Mouse (Mus musculus) midbrain, embryonic 10.5 days (tissue): ENCODE results near the gene Pacrg. TPM values are rescaled to one million over a fixed set of nuclear protein-coding genes. Genes with fewer than 3 reads are reported as not detected.

Experiments used
- DNase-seq: peaks from one replicate; pipeline ENCODE4 v3.0.0-alpha.2; 2017; ENCODE audit warnings: low spot score
- H3K27ac ChIP-seq: fragments of 300-500 bp; sonication (generic); replicated peaks from 2 replicates; pipeline ENCODE4 v1.5.1; 2016; ENCODE audit warnings: mild to moderate bottlenecking
- H3K27me3 ChIP-seq: fragments of 300-500 bp; sonication (generic); 2 replicates; pipeline ENCODE4 v1.6.1; 2016; ENCODE audit warnings: low read depth, mild to moderate bottlenecking; ENCODE audit not compliant: poor library complexity, severe bottlenecking
- H3K36me3 ChIP-seq: fragments of 300-500 bp; sonication (generic); 2 replicates; pipeline ENCODE4 v1.6.1; 2016; ENCODE audit warnings: mild to moderate bottlenecking, moderate library complexity
- H3K4me1 ChIP-seq: fragments of 300-500 bp; sonication (generic); 2 replicates; pipeline ENCODE4 v1.6.1; 2016
- H3K4me3 ChIP-seq: fragments of 300-500 bp; sonication (generic); 2 replicates; pipeline ENCODE4 v1.5.1; 2016; ENCODE audit warnings: mild to moderate bottlenecking, moderate library complexity
- H3K9me3 ChIP-seq: fragments of 300-500 bp; sonication (generic); replicated peaks from 2 replicates; pipeline ENCODE4 v1.6.1; 2016; ENCODE audit warnings: mild to moderate bottlenecking
- WGBS: fragments of 180-500 bp; shearing (Covaris S2); methylation state at CpG from one replicate; pipeline ENCODE4 v1.1.7; 2016; 5-methylcytosine and 5-hydroxymethylcytosine counted together
- polyA plus RNA-seq: library from polyadenylated mRNA; unstranded; fragments of >200 nt; fragmentation: Nextera tagmentation; extraction: Ambion mirVana; gene quantifications from 2 replicates; pipeline ENCODE4 v1.2.1, GENCODE M21; 2016

Pacrg gene
- polyA plus RNA-seq, 1 experiment from 2014 or later: 2.7 TPM

- no peak for DNase-seq
- WGBS: 85% methylated on average over 3 of the region's 3 CpGs
- H3K4me3 ChIP-seq: no peak overlapping the region
- H3K4me1 ChIP-seq: peaks cover 15% of the 10 kb centered on the region
- H3K36me3 ChIP-seq: no peaks in the 10 kb centered on the region
- H3K27ac ChIP-seq: peak overlapping the region; percentile 83; the same call in 1 of the 2 replicates
- H3K9me3 ChIP-seq: peaks cover 2% of the 10 kb centered on the region; the same call in 1 of the 2 replicates
- H3K27me3 ChIP-seq: 0 out of 2 replicates have a peak, but pooled peaks cover 4% of the 10 kb centered on the region
Measured at GRCm38 (mm10) chr17:10440961-10441360, 399.1 kb downstream of the Pacrg start.

- DNase-seq: no peak
- WGBS: 81% methylated on average over 8 of the region's 8 CpGs
- H3K4me1 ChIP-seq: peaks cover 15% of the 10 kb centered on the region
- no peak overlapping the region for H3K4me3 ChIP-seq
- no peak overlapping the region for H3K27ac ChIP-seq
- no peaks in the 10 kb centered on the region for H3K36me3 ChIP-seq
- H3K9me3 ChIP-seq: peaks cover 2% of the 10 kb centered on the region; the same call in 1 of the 2 replicates
- H3K27me3 ChIP-seq: 0 out of 2 replicates have a peak, but pooled peaks cover 4% of the 10 kb centered on the region
Measured at GRCm38 (mm10) chr17:10439815-10440214, 400.3 kb downstream of the Pacrg start.

- H3K4me3 ChIP-seq: no peak overlapping the region
- 61% methylated on average over 1 of the region's 1 CpGs for WGBS
- 0 out of 2 replicates have a peak, but pooled peaks cover 4% of the 10 kb centered on the region for H3K27me3 ChIP-seq
- H3K27ac ChIP-seq: no peak overlapping the region
- no peak for DNase-seq
- H3K36me3 ChIP-seq: no peaks in the 10 kb centered on the region
- H3K4me1 ChIP-seq: peaks cover 5% of the 10 kb centered on the region; the same call in 1 of the 2 replicates
- no peaks in the 10 kb centered on the region for H3K9me3 ChIP-seq
Measured at GRCm38 (mm10) chr17:10434867-10435266, 405.2 kb downstream of the Pacrg start.

- H3K36me3 ChIP-seq: no peaks in the 10 kb centered on the region
- DNase-seq: no peak
- no peak overlapping the region for H3K27ac ChIP-seq
- H3K4me1 ChIP-seq: peaks cover 5% of the 10 kb centered on the region; the same call in 1 of the 2 replicates
- no peak overlapping the region for H3K4me3 ChIP-seq
- H3K9me3 ChIP-seq: no peaks in the 10 kb centered on the region
- WGBS: 87% methylated on average over 7 of the region's 7 CpGs
- H3K27me3 ChIP-seq: 0 out of 2 replicates have a peak, but pooled peaks cover 4% of the 10 kb centered on the region
Measured at GRCm38 (mm10) chr17:10432525-10433180, 407.5 kb downstream of the Pacrg start.

DNA sequence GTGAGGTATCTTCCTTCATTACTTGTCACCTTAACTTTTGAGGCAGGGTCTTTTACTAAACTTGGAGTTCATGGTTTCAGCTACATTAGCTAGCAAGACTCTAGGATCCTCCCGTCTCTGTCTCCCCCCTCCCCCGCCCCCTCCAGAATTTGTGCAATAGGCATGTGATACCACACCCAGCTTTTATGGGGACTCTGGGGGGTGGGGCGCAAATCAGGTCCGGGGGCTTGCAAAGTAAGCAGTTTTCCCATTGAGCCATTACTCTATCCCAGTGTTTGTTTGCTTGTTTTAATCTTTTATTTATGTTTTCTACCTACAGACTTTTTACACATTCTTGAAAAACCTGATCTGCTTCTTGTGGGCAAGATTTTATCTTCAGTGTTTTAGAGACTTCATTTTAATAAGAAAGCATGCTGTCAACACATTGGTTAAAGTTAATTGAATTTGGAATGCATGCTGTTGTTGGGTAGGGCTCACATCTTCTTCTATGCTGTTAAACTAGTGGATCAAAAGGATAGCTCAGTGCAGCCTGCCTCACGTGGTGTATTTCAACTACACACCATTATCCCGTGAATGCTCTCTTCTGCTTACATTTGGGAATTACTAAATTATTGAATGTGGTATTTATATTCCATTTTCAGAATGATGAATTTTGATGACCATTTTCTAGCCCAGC is 408.1 kb downstream of the Pacrg start:
- peaks cover 5% of the 10 kb centered on the region; the same call in 1 of the 2 replicates for H3K4me1 ChIP-seq
- H3K27ac ChIP-seq: no peak overlapping the region
- H3K4me3 ChIP-seq: no peak overlapping the region
- no peaks in the 10 kb centered on the region for H3K9me3 ChIP-seq
- no peak for DNase-seq
- H3K36me3 ChIP-seq: no peaks in the 10 kb centered on the region
- WGBS: 72% methylated on average over 6 of the region's 6 CpGs
- 0 out of 2 replicates have a peak, but pooled peaks cover 4% of the 10 kb centered on the region for H3K27me3 ChIP-seq

GRCm38 (mm10) chr17:10430831-10431230 is 409.3 kb downstream of the Pacrg start:
- no peaks in the 10 kb centered on the region for H3K36me3 ChIP-seq
- no peak overlapping the region for H3K27ac ChIP-seq
- H3K27me3 ChIP-seq: no peaks in the 10 kb centered on the region
- H3K9me3 ChIP-seq: no peaks in the 10 kb centered on the region
- H3K4me3 ChIP-seq: no peak overlapping the region
- no peak for DNase-seq
- H3K4me1 ChIP-seq: peaks cover 5% of the 10 kb centered on the region; the same call in 1 of the 2 replicates
- 95% methylated on average over 4 of the region's 4 CpGs for WGBS

- H3K36me3 ChIP-seq: no peaks in the 10 kb centered on the region
- no peak overlapping the region for H3K4me3 ChIP-seq
- WGBS: 90% methylated on average over 11 of the region's 11 CpGs
- no peaks in the 10 kb centered on the region for H3K27me3 ChIP-seq
- no peaks in the 10 kb centered on the region for H3K9me3 ChIP-seq
- no peak for DNase-seq
- H3K4me1 ChIP-seq: peaks cover 1% of the 10 kb centered on the region; the same call in 1 of the 2 replicates
- H3K27ac ChIP-seq: no peak overlapping the region
Measured at GRCm38 (mm10) chr17:10429406-10429805, 410.7 kb downstream of the Pacrg start.

DNA sequence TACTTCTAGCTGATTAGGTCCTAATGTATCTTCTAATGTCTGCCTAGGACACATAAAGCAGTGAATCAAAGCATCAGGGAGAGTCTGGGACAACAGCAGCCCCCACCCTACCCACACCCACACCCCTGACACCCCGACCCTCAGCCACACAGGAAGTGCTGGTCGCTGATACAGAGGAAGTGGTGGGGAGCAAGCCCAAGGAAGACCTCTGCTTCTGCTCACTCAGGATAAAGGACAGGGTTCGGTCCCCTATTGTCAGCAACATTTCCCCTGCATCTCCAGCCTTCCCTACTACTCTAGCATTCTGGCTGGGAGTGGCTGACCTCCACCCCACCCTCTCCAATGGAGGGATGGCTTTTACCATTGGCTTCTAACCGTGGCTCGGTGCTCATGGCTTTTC is 414.8 kb downstream of the Pacrg start:
- 80% methylated on average over 5 of the region's 5 CpGs for WGBS
- no peak for DNase-seq
- no peak overlapping the region for H3K4me3 ChIP-seq
- no peaks in the 10 kb centered on the region for H3K36me3 ChIP-seq
- H3K4me1 ChIP-seq: no peaks in the 10 kb centered on the region
- no peaks in the 10 kb centered on the region for H3K27me3 ChIP-seq
- no peak overlapping the region for H3K27ac ChIP-seq
- no peaks in the 10 kb centered on the region for H3K9me3 ChIP-seq

DNA sequence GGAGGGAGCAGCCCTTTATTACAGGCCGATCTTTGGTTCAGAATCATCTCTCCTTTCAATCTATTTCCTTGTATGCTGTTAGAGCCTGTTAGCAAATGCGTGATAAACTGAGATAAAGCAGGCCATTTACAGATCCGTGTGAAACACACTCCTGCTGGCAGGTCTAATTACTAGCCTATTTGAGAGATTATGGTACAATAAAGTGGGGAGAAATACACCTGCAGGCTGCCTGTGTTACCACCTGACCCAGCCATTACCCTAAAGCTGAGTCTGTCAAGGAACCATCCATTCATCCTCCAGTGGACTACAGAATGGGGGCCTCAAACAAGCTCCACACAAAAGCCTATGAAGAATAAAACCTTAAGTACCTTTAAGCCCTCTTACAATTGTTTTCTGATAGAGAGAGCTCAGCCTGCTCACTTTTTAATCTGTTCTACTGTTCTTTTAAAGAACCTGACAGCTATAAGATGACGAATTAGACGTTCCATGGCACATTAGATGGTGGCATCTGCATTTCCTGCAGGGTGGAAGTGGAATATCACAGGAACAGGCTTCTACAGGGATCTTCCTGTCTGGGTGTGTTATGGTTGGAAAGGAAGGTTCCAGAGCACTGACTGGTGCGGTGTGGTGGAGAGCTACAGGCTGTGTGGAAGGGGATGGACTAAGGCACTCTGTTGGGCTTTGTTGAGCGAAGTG is 422.4 kb downstream of the Pacrg start:
- Histone ChIP-seq H3K9me3 (no peaks in the 10 kb centered on the region), H3K4me1 (peaks cover 9% of the 10 kb centered on the region), H3K27ac (no peak overlapping the region), H3K27me3 (no peaks in the 10 kb centered on the region), H3K4me3 (no peak overlapping the region), H3K36me3 (no peaks in the 10 kb centered on the region)
- WGBS: 82% methylated on average over 7 of the region's 7 CpGs
- DNase-seq: no peak

DNA sequence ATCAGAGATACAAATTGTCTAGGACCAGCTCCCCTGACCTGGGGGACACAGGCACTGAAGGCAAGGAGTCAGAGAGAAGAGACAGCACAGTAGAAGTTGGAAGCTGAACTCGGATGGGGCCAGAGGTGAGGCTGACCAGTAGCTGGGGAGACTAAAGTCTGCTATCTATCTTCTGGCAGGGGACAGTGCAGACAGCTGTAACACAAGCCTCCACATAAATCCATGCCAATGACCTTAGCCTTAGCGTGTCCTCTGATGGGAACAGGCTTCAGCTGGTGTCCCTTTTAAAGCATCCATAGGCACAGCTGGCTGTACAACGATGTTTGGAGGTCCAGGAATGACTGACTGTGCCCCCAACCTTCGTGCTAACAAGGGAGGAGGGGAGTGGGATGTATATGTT is 423.1 kb downstream of the Pacrg start:
- no peak for DNase-seq
- Histone ChIP-seq H3K27ac (no peak overlapping the region), H3K4me1 (peaks cover 9% of the 10 kb centered on the region), H3K36me3 (no peaks in the 10 kb centered on the region), H3K9me3 (no peaks in the 10 kb centered on the region), H3K4me3 (no peak overlapping the region), H3K27me3 (no peaks in the 10 kb centered on the region)
- 79% methylated on average over 4 of the region's 4 CpGs for WGBS

- 90% methylated on average over 4 of the region's 4 CpGs for WGBS
- Histone ChIP-seq H3K4me3 (no peak overlapping the region), H3K27ac (no peak overlapping the region), H3K4me1 (peaks cover 9% of the 10 kb centered on the region), H3K36me3 (no peaks in the 10 kb centered on the region), H3K9me3 (no peaks in the 10 kb centered on the region), H3K27me3 (no peaks in the 10 kb centered on the region)
- DNase-seq: no peak
Measured at GRCm38 (mm10) chr17:10416101-10416500, 424.0 kb downstream of the Pacrg start.

DNA sequence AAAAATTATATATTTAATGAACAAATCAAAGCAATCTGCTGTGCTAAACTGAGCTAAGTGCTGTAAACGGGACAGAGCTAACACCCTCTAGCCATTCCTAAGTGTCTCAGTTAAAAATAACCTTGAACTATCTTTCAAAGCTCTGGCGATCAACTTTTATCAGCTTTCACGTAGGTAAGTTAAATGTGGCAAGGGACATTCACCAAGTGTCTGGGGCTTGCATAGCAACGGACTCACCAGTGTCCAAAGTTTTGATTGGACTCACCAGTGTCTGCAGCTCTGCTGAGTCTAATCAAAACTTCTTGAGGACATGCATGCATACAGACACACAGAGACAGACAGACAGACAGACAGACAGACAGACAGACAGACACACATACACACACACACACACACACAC is 425.7 kb downstream of the Pacrg start:
- Histone ChIP-seq H3K9me3 (no peaks in the 10 kb centered on the region), H3K4me3 (no peak overlapping the region), H3K27me3 (no peaks in the 10 kb centered on the region), H3K36me3 (no peaks in the 10 kb centered on the region), H3K27ac (no peak overlapping the region), H3K4me1 (peaks cover 13% of the 10 kb centered on the region)
- DNase-seq: no peak
- WGBS: 87% methylated on average over 4 of the region's 4 CpGs
